Mouse (Mus musculus): ENCODE measurements around the gene Pced1a. TPM values are rescaled to one million over a fixed set of nuclear protein-coding genes. Genes with fewer than 3 reads are reported as not detected.

The Pced1a gene
- total and polyA plus RNA-seq, 3 experiments: 6.5 to 13.7 TPM; not detected in 1

- H3K27me3 ChIP-seq (ENCODE audit: control insufficient read depth in 1 of 2, insufficient read depth in 2 of 2, low read length in 2 of 2): peaks cover 6 to 17% of the 10 kb centered on the region in 2 experiments
- H3K36me3 ChIP-seq (ENCODE audit: control insufficient read depth in 1 of 2, insufficient read depth in 2 of 2, low read length in 2 of 2): no peaks in the 10 kb centered on the region
- no peaks in the 10 kb centered on the region for H3K79me2 ChIP-seq (ENCODE audit: control insufficient read depth, insufficient read depth, low read length, poor library complexity)
- H3K4me1 ChIP-seq (ENCODE audit: control insufficient read depth in 1 of 2, insufficient read depth in 2 of 2, low read length in 2 of 2): no peaks in the 10 kb centered on the region
- no peak for DNase-seq (ENCODE audit: low read depth, low spot score)
- TF ChIP-seq ZNF384 (IDR thresholded peaks at IDR 0.05; ENCODE audit: low read depth, low read length) (no peak), UBTF (IDR thresholded peaks at IDR 0.05; ENCODE audit: borderline replicate concordance, insufficient read depth, low read depth, low read length) (no peak), MXI1 (IDR thresholded peaks at IDR 0.05; ENCODE audit: low read depth, low read length) (no peak), SMC3 (IDR thresholded peaks at IDR 0.05; ENCODE audit: low read depth, low read length) (no peak), ETS1 (IDR thresholded peaks at IDR 0.05; ENCODE audit: low read depth, low read length) (no peak), ZKSCAN1 (IDR thresholded peaks at IDR 0.05; ENCODE audit: low read depth, low read length) (no peak), ZC3H11A (IDR thresholded peaks at IDR 0.05; ENCODE audit: low read depth, low read length) (no peak), MAZ (IDR thresholded peaks at IDR 0.05; ENCODE audit: low read depth, low read length) (no peak), HCFC1 (IDR thresholded peaks at IDR 0.05; ENCODE audit: low read depth, low read length) (no peak)
- no peak overlapping the region for H3K4me3 ChIP-seq (ENCODE audit: control insufficient read depth in 1 of 2, insufficient read depth in 1 of 2, low read depth in 2 of 2, low read length in 2 of 2)
- no peak overlapping the region for H3K27ac ChIP-seq (ENCODE audit: control insufficient read depth, low read depth, low read length)
- H3K9ac ChIP-seq (ENCODE audit: control insufficient read depth, low read depth, low read length, poor library complexity, severe bottlenecking): no peak overlapping the region
- H3K9me3 ChIP-seq (replicated peaks; ENCODE audit: insufficient read depth, low read length): no peaks in the 10 kb centered on the region
Measured at GRCm38 (mm10) chr2:130383205-130383604, 41.3 kb downstream of the Pced1a start.

- peaks cover 0 to 11% of the 10 kb centered on the region in 2 experiments; a peak in 2 of 4 replicates for H3K27me3 ChIP-seq (ENCODE audit: control insufficient read depth in 1 of 2, insufficient read depth in 2 of 2, low read length in 2 of 2)
- H3K79me2 ChIP-seq (ENCODE audit: control insufficient read depth, insufficient read depth, low read length, poor library complexity): no peaks in the 10 kb centered on the region
- no peaks in the 10 kb centered on the region for H3K9me3 ChIP-seq (replicated peaks; ENCODE audit: insufficient read depth, low read length)
- no peak for DNase-seq (ENCODE audit: low read depth, low spot score)
- no peak for TF ChIP-seq POLR2A (IDR thresholded peaks at IDR 0.05; ENCODE audit: control insufficient read depth in 1 of 2, insufficient read depth in 1 of 2, low read depth in 1 of 2, low read length in 2 of 2, poor library complexity in 1 of 2)
- TF ChIP-seq EP300 (IDR thresholded peaks at IDR 0.05; ENCODE audit: low read depth in 1 of 2, low read length in 2 of 2): no peak
- no peak for TF ChIP-seq TCF12 (IDR thresholded peaks at IDR 0.05; ENCODE audit: low read depth, low read length)
- TF ChIP-seq GATA1 (IDR thresholded peaks at IDR 0.05; ENCODE audit: low read depth, low read length): no peak
- no peak for TF ChIP-seq HCFC1 (IDR thresholded peaks at IDR 0.05; ENCODE audit: low read depth, low read length)
- no peak for TF ChIP-seq CHD1 (IDR thresholded peaks at IDR 0.05; ENCODE audit: low read depth, low read length)
- TF ChIP-seq GABPA (IDR thresholded peaks at IDR 0.05; ENCODE audit: low read depth, low read length): no peak
- TF ChIP-seq CTCF (IDR thresholded peaks at IDR 0.05 in 2 of 3, conservative IDR thresholded peaks at IDR 0.05 in 1 of 3; ENCODE audit: control insufficient read depth in 1 of 3, insufficient read depth in 1 of 3, low read depth in 2 of 3, low read length in 3 of 3, poor library complexity in 1 of 3, severe bottlenecking in 1 of 3): no peak
- TF ChIP-seq MAZ (IDR thresholded peaks at IDR 0.05; ENCODE audit: low read depth, low read length): no peak
- no peak for TF ChIP-seq SIN3A (IDR thresholded peaks at IDR 0.05; ENCODE audit: low read length)
- no peak for TF ChIP-seq KAT2A (conservative IDR thresholded peaks at IDR 0.05; ENCODE audit: low read depth, low read length)
- no peak for TF ChIP-seq NELFE (IDR thresholded peaks at IDR 0.05; ENCODE audit: low read depth, low read length)
- TF ChIP-seq ZC3H11A (IDR thresholded peaks at IDR 0.05; ENCODE audit: low read depth, low read length): no peak
- TF ChIP-seq ZMIZ1 (IDR thresholded peaks at IDR 0.05; ENCODE audit: low read depth, low read length): no peak
- TF ChIP-seq POLR2AphosphoS5 (IDR thresholded peaks at IDR 0.05; ENCODE audit: borderline replicate concordance, low read depth, low read length): no peak
- H3K4me1 ChIP-seq (ENCODE audit: control insufficient read depth in 1 of 2, insufficient read depth in 2 of 2, low read length in 2 of 2): peaks cover 4 to 6% of the 10 kb centered on the region in 2 experiments; a peak in 3 of 4 replicates
- H3K4me3 ChIP-seq (ENCODE audit: control insufficient read depth in 1 of 2, insufficient read depth in 1 of 2, low read depth in 2 of 2, low read length in 2 of 2): no peak overlapping the region
- no peak overlapping the region for H3K9ac ChIP-seq (ENCODE audit: control insufficient read depth, low read depth, low read length, poor library complexity, severe bottlenecking)
- no peak overlapping the region for H3K27ac ChIP-seq (ENCODE audit: control insufficient read depth, low read depth, low read length)
- H3K36me3 ChIP-seq (ENCODE audit: control insufficient read depth in 1 of 2, insufficient read depth in 2 of 2, low read length in 2 of 2): peaks cover 0 to 4% of the 10 kb centered on the region in 2 experiments; a peak in 2 of 4 replicates
Measured at GRCm38 (mm10) chr2:130374951-130375350, 49.5 kb downstream of the Pced1a start.
